Mouse (Mus musculus): ENCODE results near the gene Rps27. TPM values are rescaled to one million over a fixed set of nuclear protein-coding genes. Genes with fewer than 3 reads are reported as not detected.
"Not testable (repeated sequence)": the region's sequence is repeated elsewhere in the genome, so short reads cannot be mapped to it uniquely, and the experiment has no call there.

Gene Rps27
- polyA plus RNA-seq (2016; fragmentation: Nextera tagmentation; extraction: Ambion mirVana): 1,443 and 1,486 TPM in 2 replicates

DNA sequence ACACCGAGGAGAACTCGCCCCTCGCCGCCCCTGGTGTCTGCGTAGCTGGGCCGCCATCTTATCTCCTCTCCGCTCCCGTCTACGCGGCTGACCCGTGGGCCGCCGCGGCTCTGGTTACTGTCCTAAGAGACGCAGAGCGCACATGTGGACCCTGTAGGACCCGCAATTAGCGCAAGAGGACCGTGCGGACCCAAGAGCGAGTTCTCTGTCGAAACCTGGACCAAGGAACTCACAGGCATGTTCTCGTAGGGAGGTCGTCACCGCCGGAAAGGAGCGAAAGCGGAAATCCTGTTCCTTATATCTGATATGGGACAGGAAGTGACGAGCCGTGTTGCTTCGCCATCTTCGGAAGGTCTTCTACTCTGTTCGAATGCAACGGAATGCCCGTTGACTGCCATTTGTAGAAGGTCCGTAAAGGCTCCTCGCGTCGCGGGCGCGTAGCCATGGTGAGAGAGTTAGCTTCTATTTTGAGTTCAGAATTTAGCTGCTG is at the start of gene Rps27, which contains the start of gene Rab13:
Gene Rps27, minus strand, starts transcription at position 275 of the 490 bp plus-strand sequence.
Gene Rab13, plus strand, starts transcription at position 319 of the 490 bp plus-strand sequence.
- under 1% methylated on average over 42 of the region's 42 CpGs for WGBS
- peaks cover 20% of the 10 kb centered on the region for H3K4me1 ChIP-seq (replicated peaks)
- H3K9me3 ChIP-seq: no peaks in the 10 kb centered on the region
- ATAC-seq (ENCODE audit: insufficient number of reproducible peaks, insufficient read depth, low FRiP score, low TSS enrichment, low read depth): peak; percentile 90
- H3K36me3 ChIP-seq: peaks cover 42% of the 10 kb centered on the region
- H3K27me3 ChIP-seq: no peaks in the 10 kb centered on the region
- peak within 1 kb of the TSS; percentile 88 for H3K4me2 ChIP-seq
- peak within 1 kb of the TSS; percentile 80 for H3K27ac ChIP-seq
- peak within 1 kb of the TSS; percentile 76 for H3K4me3 ChIP-seq (replicated peaks)
- peak within 1 kb of the TSS; percentile 81 for H3K9ac ChIP-seq (replicated peaks)

DNA sequence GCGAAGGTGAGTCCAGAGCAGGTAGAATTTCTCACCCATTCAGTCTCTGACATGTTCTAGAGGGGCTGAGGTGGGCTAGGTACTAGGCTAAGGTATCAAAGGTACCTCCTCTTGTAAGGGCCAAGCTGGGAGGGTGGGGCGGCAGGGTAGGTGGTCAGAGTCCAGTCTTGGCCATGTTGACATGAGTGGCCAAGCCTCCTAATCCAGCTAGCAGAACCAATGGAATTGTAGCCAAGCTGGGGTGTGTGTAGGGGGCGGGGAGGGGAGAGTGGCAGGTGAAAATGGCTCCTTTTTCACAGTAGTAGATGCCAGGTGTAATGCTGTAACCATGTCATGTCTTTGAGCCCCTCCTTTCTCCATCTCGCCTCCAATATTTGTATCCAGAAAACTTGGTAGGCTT is 45.1 kb upstream of the Rps27 start:
- no peak overlapping the region for H3K4me2 ChIP-seq
- H3K36me3 ChIP-seq: peaks cover 70% of the 10 kb centered on the region
- H3K27me3 ChIP-seq: no peaks in the 10 kb centered on the region
- H3K4me1 ChIP-seq (replicated peaks): peaks cover 13% of the 10 kb centered on the region
- H3K4me3 ChIP-seq (replicated peaks): no peak overlapping the region
- no peaks in the 10 kb centered on the region for H3K9me3 ChIP-seq
- no peak overlapping the region for H3K9ac ChIP-seq (replicated peaks)
- WGBS: 80% methylated on average over 4 of the region's 4 CpGs
- ATAC-seq (ENCODE audit: insufficient number of reproducible peaks, insufficient read depth, low FRiP score, low TSS enrichment, low read depth): no peak
- no peak overlapping the region for H3K27ac ChIP-seq

DNA sequence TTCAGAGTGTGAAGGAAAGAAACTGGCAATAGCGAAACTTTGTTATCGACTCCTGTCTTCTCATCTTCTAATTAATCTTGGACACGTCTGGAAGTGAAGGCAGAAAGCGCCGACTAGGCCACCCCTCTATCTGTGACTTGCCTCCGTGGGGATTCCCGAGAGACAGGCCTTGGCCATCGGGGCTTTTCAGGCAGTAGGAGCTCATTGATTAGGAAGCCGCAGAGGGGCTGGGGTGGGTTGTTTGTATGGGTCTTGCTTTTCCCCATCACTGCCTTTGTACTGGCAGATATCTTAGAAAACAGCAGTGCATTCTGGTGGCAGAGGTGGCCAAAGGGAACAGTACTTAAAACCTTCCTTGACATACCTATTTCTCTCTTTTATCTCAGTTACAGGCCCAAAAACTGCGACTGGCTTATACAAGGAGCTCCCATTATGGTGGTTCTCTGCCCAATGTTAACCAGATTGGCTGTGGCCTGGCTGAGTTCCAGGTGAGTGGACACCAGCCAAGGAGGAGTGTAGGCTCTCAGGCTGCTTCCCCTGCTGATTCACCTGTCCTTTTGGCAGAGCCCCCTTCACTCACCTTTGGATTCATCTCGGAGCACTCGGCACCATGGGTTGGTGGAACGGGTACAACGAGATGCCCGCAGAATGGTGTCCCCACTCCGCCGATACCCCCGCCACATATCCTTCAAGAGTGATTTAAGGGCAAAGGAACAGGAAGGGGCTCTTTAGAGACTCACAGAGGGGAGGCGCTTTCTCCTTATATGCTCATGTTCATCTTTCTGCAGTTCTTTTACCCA is 43.5 kb upstream of the Rps27 start:
- Histone ChIP-seq H3K4me1 (replicated peaks) (peaks cover 14% of the 10 kb centered on the region), H3K9ac (replicated peaks) (no peak overlapping the region), H3K27me3 (no peaks in the 10 kb centered on the region), H3K4me2 (no peak overlapping the region), H3K27ac (no peak overlapping the region), H3K4me3 (replicated peaks) (no peak overlapping the region), H3K9me3 (no peaks in the 10 kb centered on the region), H3K36me3 (peaks cover 54% of the 10 kb centered on the region)
- no peak for ATAC-seq (ENCODE audit: insufficient number of reproducible peaks, insufficient read depth, low FRiP score, low TSS enrichment, low read depth)
- 91% methylated on average over 19 of the region's 19 CpGs for WGBS

DNA sequence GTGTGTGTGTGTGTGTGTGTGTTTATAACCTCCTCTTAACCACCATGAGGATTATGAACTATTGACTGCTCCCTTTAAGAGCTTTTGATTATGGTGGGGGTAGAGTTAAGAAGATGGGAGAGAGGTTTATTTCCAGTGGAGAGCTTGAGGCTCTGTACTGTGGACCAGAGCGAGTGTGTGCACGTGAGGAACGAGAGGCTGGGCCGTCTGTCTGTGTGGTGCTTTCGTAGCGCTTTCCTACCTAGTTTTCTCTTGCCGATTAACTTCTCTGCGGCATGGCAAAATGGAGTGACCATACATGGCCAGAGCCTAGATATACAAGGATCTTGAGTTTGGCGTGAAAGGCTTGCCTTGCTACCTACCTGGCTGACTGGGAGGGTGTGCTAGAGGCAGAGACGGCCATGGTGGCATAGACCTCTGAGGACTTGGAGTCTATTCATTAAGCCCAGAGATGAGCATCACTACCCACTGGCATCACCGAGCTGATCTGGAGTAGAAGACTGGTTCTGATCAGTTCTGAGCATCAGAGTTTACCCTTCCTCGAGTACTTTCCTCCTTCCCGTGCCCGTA is 42.4 kb upstream of the Rps27 start:
- Histone ChIP-seq H3K4me2 (peak overlapping the region; percentile 89), H3K27ac (no peak overlapping the region), H3K27me3 (no peaks in the 10 kb centered on the region), H3K4me1 (replicated peaks) (peaks cover 14% of the 10 kb centered on the region), H3K36me3 (peaks cover 53% of the 10 kb centered on the region), H3K4me3 (replicated peaks) (peak overlapping the region; percentile 90), H3K9me3 (no peaks in the 10 kb centered on the region), H3K9ac (replicated peaks) (no peak overlapping the region; the same call in 1 of the 2 replicates)
- WGBS: 93% methylated on average over 14 of the region's 14 CpGs
- ATAC-seq (ENCODE audit: insufficient number of reproducible peaks, insufficient read depth, low FRiP score, low TSS enrichment, low read depth): no peak

DNA sequence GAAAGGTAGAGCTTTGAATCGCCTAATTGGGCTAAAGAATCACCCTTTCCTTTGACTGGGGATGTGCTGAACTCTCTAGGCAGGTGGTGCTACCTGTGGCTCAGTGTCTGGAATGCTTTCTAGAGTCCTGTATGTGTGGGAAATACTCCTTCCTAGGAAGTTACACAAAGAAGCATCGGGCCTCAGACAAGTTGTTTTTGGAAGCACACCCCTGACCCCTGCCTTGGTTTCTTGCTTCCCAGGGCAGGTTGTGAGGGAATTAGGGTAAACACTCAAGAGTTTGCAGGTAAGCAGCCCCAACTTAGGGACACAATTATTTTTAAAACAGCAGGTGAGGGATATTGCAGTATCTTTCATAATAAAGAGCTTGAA is 41.7 kb upstream of the Rps27 start:
- H3K4me2 ChIP-seq: peak overlapping the region; percentile 89
- H3K27me3 ChIP-seq: no peaks in the 10 kb centered on the region
- peaks cover 53% of the 10 kb centered on the region for H3K36me3 ChIP-seq
- 26% methylated on average over 2 of the region's 2 CpGs for WGBS
- H3K27ac ChIP-seq: peak overlapping the region; percentile 87
- ATAC-seq (ENCODE audit: insufficient number of reproducible peaks, insufficient read depth, low FRiP score, low TSS enrichment, low read depth): no peak
- peak overlapping the region; percentile 86 for H3K9ac ChIP-seq (replicated peaks)
- H3K4me3 ChIP-seq (replicated peaks): peak overlapping the region; percentile 90
- H3K9me3 ChIP-seq: no peaks in the 10 kb centered on the region
- peaks cover 14% of the 10 kb centered on the region for H3K4me1 ChIP-seq (replicated peaks)

DNA sequence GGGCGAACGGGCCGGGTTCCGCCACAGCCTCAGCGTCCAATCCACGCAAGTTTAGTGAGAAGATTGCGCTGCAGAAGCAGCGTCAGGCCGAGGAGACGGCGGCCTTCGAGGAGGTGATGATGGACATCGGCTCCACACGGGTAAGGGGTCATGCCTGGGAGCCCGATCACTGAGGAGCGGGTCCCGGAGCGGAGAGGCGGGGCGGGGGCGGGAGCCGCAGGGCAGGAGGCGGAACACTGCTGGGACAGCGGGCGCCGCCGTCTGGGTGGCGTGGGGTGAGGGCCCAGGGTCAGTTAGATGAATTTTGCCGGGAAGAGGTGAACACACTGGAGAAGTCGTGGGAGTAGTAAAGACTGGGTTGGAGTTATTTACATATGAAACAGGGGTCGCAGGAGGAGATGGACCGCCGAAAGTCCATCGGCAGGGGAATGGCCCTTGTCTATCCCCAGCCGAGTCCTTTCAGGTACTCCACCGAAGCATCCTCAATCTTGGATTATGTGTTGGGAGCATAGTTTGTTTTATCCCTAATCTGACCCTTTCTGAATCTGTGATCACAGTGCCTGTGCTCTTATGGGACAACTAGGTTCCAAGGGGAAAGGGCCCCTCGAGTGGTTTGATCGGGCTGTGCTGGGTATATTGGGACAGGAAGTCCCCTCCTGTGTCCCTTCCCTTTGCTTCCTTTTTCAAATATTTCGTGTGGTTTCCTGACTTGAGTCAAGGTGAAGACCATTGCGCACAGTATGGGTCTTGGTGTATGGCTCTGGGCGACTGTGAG is 41.2 kb upstream of the Rps27 start:
- peaks cover 53% of the 10 kb centered on the region for H3K36me3 ChIP-seq
- H3K4me2 ChIP-seq: peak overlapping the region; percentile 89
- peak overlapping the region; percentile 86 for H3K9ac ChIP-seq (replicated peaks)
- H3K9me3 ChIP-seq: no peaks in the 10 kb centered on the region
- H3K4me3 ChIP-seq (replicated peaks): peak overlapping the region; percentile 90
- H3K27ac ChIP-seq: peak overlapping the region; percentile 87
- ATAC-seq (ENCODE audit: insufficient number of reproducible peaks, insufficient read depth, low FRiP score, low TSS enrichment, low read depth): peak; percentile 65
- no peaks in the 10 kb centered on the region for H3K27me3 ChIP-seq
- 1% methylated on average over 41 of the region's 41 CpGs for WGBS
- peaks cover 14% of the 10 kb centered on the region for H3K4me1 ChIP-seq (replicated peaks)

DNA sequence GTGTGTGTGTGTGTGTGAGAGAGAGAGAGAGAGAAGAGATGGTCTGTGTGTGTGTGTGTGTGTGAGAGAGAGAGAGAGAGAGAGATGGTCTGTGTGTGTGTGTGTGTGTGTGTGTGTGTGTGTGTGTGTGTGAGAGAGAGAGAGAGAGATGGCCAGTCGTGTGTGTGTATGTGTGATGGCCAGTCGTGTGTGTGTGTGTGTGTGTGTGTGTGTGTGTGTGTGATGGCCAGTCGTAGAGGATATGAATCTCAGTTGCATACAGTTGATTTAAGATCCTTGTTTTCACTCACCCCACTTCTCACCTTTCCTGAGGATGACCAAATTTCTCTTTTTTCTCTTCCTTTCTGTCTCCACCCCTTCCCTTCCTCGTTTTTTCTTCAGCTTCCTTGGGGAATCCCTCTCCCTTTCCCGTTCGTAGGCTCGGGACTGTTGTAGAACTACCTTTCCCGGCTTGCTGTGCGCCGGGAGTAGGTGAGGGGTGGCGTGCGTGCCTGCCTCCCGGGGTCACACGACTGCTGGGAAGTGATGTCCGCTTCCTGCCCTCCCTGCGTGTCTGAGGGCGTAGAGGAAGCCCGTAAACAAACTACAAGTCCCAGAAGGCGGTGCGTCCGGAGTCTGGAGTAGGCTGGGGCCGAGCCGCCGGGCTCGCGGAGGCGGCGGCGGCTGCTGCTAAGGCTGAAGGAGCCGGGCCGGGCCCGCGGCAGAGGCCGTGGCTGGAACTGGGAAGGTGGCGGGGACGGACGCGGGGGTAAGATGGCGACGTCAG is 40.4 kb upstream of the Rps27 start, which contains the start of gene Crtc2:
Gene Crtc2, plus strand, starts transcription at position 511 of the 766 bp plus-strand sequence.
- no peaks in the 10 kb centered on the region for H3K27me3 ChIP-seq
- H3K4me1 ChIP-seq (replicated peaks): peaks cover 22% of the 10 kb centered on the region
- no peaks in the 10 kb centered on the region for H3K9me3 ChIP-seq
- WGBS: 2% methylated on average over 40 of the region's 40 CpGs
- peak within 1 kb of the TSS; percentile 90 for H3K4me3 ChIP-seq (replicated peaks)
- peak within 1 kb of the TSS; percentile 86 for H3K9ac ChIP-seq (replicated peaks)
- peaks cover 50% of the 10 kb centered on the region for H3K36me3 ChIP-seq
- peak within 1 kb of the TSS; percentile 89 for H3K4me2 ChIP-seq
- peak; percentile 96 for ATAC-seq (ENCODE audit: insufficient number of reproducible peaks, insufficient read depth, low FRiP score, low TSS enrichment, low read depth)
- H3K27ac ChIP-seq: peak within 1 kb of the TSS; percentile 87

DNA sequence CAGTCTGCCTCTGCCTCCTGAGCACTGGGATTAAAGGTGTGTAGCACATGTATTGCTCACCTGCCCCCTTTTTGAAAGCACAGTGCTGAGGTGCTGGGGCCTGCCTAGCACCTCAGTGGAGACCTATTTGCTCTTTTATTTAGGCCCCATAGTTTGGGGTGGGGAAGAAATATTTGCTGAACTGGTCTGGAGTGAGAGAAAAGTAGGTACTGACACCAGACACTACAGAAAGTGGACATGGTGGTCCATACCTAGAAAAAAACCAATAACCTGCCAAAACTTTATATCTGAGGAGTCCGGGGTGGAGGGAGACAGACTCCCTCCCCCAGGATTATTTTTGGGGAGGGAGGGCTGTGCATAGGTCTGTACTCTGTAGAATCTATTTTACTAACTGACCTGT is 39.7 kb upstream of the Rps27 start:
- H3K9me3 ChIP-seq; H3K9ac ChIP-seq (replicated peaks); H3K27ac ChIP-seq; H3K27me3 ChIP-seq; H3K4me3 ChIP-seq (replicated peaks): not testable (repeated sequence)
- peaks cover 43% of the 10 kb centered on the region for H3K36me3 ChIP-seq
- H3K4me2 ChIP-seq: peak overlapping the region; percentile 89
- 88% methylated on average over 1 of the region's 1 CpGs for WGBS
- peaks cover 26% of the 10 kb centered on the region for H3K4me1 ChIP-seq (replicated peaks)
- peak; percentile 1; the same call in 1 of the 2 replicates for ATAC-seq (ENCODE audit: insufficient number of reproducible peaks, insufficient read depth, low FRiP score, low TSS enrichment, low read depth)

DNA sequence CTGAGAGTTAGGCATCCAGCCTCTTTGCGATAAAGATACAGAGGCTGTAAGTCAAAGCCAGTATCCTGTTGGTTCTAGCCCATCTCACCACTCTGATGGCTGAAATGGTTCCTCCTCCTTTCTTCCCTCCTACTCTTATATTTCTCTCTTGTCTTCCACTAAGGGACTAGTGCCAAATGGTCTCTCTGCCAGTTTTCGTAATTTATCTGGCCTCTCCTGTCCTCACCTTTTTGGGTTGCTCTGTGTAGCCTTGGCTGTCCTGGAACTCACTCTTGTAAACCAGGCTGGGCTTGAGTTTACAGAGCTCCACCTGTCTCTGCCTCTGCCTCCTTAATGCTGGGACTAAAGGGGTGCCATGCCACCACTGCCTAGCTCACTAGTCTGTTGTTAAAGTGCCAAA is 39.2 kb upstream of the Rps27 start:
- not testable (repeated sequence) for H3K9ac ChIP-seq (replicated peaks); ATAC-seq (ENCODE audit: insufficient number of reproducible peaks, insufficient read depth, low FRiP score, low TSS enrichment, low read depth); H3K9me3 ChIP-seq; H3K27me3 ChIP-seq; H3K4me2 ChIP-seq; H3K4me3 ChIP-seq (replicated peaks); H3K27ac ChIP-seq
- peaks cover 38% of the 10 kb centered on the region for H3K36me3 ChIP-seq
- peaks cover 27% of the 10 kb centered on the region for H3K4me1 ChIP-seq (replicated peaks)
- WGBS: 90% methylated on average over 2 of the region's 2 CpGs

DNA sequence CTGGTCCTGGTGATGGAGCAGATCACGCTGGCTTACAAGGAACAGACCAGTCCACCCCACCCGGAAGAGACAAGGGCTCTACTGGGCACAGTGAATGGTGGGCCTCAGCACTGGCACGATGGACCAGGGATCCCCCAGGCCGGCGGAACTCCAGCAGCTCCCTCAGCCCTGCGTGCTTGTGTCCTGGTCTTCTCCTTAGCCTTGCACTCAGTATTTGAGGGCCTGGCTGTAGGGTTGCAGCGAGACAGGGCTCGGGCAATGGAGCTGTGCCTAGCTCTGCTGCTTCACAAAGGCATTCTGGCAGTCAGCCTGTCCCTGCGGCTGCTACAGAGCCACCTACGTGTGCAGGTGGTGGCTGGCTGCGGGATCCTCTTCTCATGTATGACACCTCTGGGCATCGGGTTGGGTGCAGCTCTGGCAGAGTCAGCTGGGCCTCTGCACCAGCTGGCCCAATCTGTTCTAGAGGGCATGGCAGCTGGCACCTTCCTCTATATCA is 38.3 kb upstream of the Rps27 start:
- H3K4me3 ChIP-seq (replicated peaks); H3K27ac ChIP-seq; H3K4me2 ChIP-seq; ATAC-seq (ENCODE audit: insufficient number of reproducible peaks, insufficient read depth, low FRiP score, low TSS enrichment, low read depth); H3K27me3 ChIP-seq; H3K9me3 ChIP-seq; H3K9ac ChIP-seq (replicated peaks): not testable (repeated sequence)
- Histone ChIP-seq H3K36me3 (peaks cover 29% of the 10 kb centered on the region), H3K4me1 (replicated peaks) (peaks cover 29% of the 10 kb centered on the region)
- WGBS: 85% methylated on average over 11 of the region's 12 CpGs

Data from limb, embryonic 12.5 days (tissue).